Mouse (Mus musculus) small intestine, adult 2 months (tissue): ENCODE measurements around the gene Pou1f1. TPM values are rescaled to one million over a fixed set of nuclear protein-coding genes. Genes with fewer than 3 reads are reported as not detected.

ENCODE experiments used
- H3K27ac ChIP-seq: fragments of 200-500 bp; 2 replicates; pipeline ENCODE4 v1.5.1; 2012; ENCODE audit warnings: low read depth, low read length, control low read depth, inconsistent platforms; ENCODE audit not compliant: insufficient read depth
- H3K27me3 ChIP-seq: fragments of 200-500 bp; 2 replicates; pipeline ENCODE4 v1.6.1; 2012; ENCODE audit warnings: mild to moderate bottlenecking, moderate library complexity, low read length, inconsistent platforms; ENCODE audit not compliant: control insufficient read depth, insufficient read depth
- H3K36me3 ChIP-seq: fragments of 200-500 bp; 2 replicates; pipeline ENCODE4 v1.6.1; 2012; ENCODE audit warnings: mild to moderate bottlenecking, low read length, control low read depth, inconsistent platforms; ENCODE audit not compliant: control insufficient read depth, insufficient read depth
- H3K4me1 ChIP-seq: fragments of 200-500 bp; 2 replicates; pipeline ENCODE4 v1.6.1; 2012; ENCODE audit warnings: low read length, inconsistent platforms, mixed read lengths; ENCODE audit not compliant: control insufficient read depth, insufficient read depth, insufficient read length
- H3K4me3 ChIP-seq: fragments of 200-500 bp; 2 replicates; pipeline ENCODE4 v1.5.1; 2012; ENCODE audit warnings: low read depth, mild to moderate bottlenecking, control low read depth, inconsistent platforms, low read length, moderate library complexity
- CTCF ChIP-seq: fragments of 200-500 bp; IDR thresholded peaks from 2 replicates; pipeline ENCODE4 v1.5.1; 2012; ENCODE audit warnings: low read depth, mild to moderate bottlenecking, control low read depth, inconsistent platforms, low read length, moderate library complexity, mixed read lengths; ENCODE audit not compliant: insufficient replicate concordance, insufficient read length; ENCODE audit errors: extremely low read depth
- POLR2A ChIP-seq: fragments of 200-500 bp; IDR thresholded peaks from 2 replicates; pipeline ENCODE4 v1.6.1; 2012; ENCODE audit warnings: low read depth, mild to moderate bottlenecking, control low read depth, inconsistent platforms, low read length, moderate library complexity
- WGBS: fragments of 180-500 bp; shearing (Covaris S2); methylation state at CpG from one replicate; pipeline ENCODE4 v1.1.7; 2018; 5-methylcytosine and 5-hydroxymethylcytosine counted together
- polyA plus RNA-seq: library from polyadenylated mRNA; depleted of rRNA; stranded (reverse); fragments of >200 nt; gene quantifications from 2 replicates; pipeline ENCODE4 v1.2.3, GENCODE M21; 2012

Gene Pou1f1
- polyA plus RNA-seq, 1 experiment, result not detected

- Histone ChIP-seq H3K27ac (no peak overlapping the region), H3K36me3 (no peaks in the 10 kb centered on the region), H3K27me3 (no peaks in the 10 kb centered on the region), H3K4me1 (no peaks in the 10 kb centered on the region), H3K4me3 (no peak overlapping the region)
- TF ChIP-seq CTCF (no peak), POLR2A (no peak)
- 86% methylated on average over 5 of the region's 5 CpGs for WGBS
Observed at GRCm38 (mm10) chr16:65526695-65527094, 6.4 kb downstream of the Pou1f1 start.

GRCm38 (mm10) chr16:65529589-65529988 is 9.3 kb downstream of the Pou1f1 start:
- Histone ChIP-seq H3K27me3 (no peaks in the 10 kb centered on the region), H3K36me3 (no peaks in the 10 kb centered on the region), H3K4me3 (no peak overlapping the region), H3K27ac (no peak overlapping the region), H3K4me1 (no peaks in the 10 kb centered on the region)
- TF ChIP-seq CTCF, result no peak
- no peak for TF ChIP-seq POLR2A
- WGBS, result 35% methylated on average over 5 of the region's 5 CpGs

GRCm38 (mm10) chr16:65531663-65532062 is 11.4 kb downstream of the Pou1f1 start:
- no peak overlapping the region for H3K4me3 ChIP-seq
- no peaks in the 10 kb centered on the region for H3K4me1 ChIP-seq
- 58% methylated on average over 8 of the region's 8 CpGs for WGBS
- TF ChIP-seq POLR2A (no peak), CTCF (no peak)
- H3K36me3 ChIP-seq, result no peaks in the 10 kb centered on the region
- H3K27me3 ChIP-seq, result no peaks in the 10 kb centered on the region
- H3K27ac ChIP-seq, result no peak overlapping the region

- Histone ChIP-seq H3K4me3 (no peak overlapping the region), H3K27me3 (no peaks in the 10 kb centered on the region), H3K36me3 (peaks cover 3% of the 10 kb centered on the region; the same call in 1 of the 2 replicates), H3K4me1 (no peaks in the 10 kb centered on the region), H3K27ac (no peak overlapping the region)
- TF ChIP-seq POLR2A (no peak), CTCF (no peak)
- WGBS, result 29% methylated on average over 12 of the region's 12 CpGs
Observed at GRCm38 (mm10) chr16:65533315-65533999, 13.1 kb downstream of the Pou1f1 start.

GRCm38 (mm10) chr16:65543676-65544293 is 23.5 kb downstream of the Pou1f1 start:
- H3K27me3 ChIP-seq, result no peaks in the 10 kb centered on the region
- H3K4me1 ChIP-seq, result peaks cover 9% of the 10 kb centered on the region
- peaks cover 46% of the 10 kb centered on the region for H3K36me3 ChIP-seq
- WGBS, result 35% methylated on average over 11 of the region's 11 CpGs
- H3K27ac ChIP-seq, result peak overlapping the region; percentile 57
- TF ChIP-seq POLR2A (no peak), CTCF (no peak)
- H3K4me3 ChIP-seq, result no peak overlapping the region

GRCm38 (mm10) chr16:65548960-65549359 is 28.6 kb downstream of the Pou1f1 start:
- Histone ChIP-seq H3K27ac (no peak overlapping the region), H3K4me3 (no peak overlapping the region), H3K27me3 (no peaks in the 10 kb centered on the region), H3K4me1 (peaks cover 7% of the 10 kb centered on the region), H3K36me3 (peaks cover 20% of the 10 kb centered on the region)
- TF ChIP-seq CTCF (no peak), POLR2A (no peak)
- WGBS, result 75% methylated on average over 7 of the region's 7 CpGs

GRCm38 (mm10) chr16:65550814-65551213 is 30.5 kb downstream of the Pou1f1 start:
- Histone ChIP-seq H3K4me1 (peaks cover 3% of the 10 kb centered on the region; the same call in 1 of the 2 replicates), H3K27ac (no peak overlapping the region), H3K36me3 (peaks cover 6% of the 10 kb centered on the region), H3K4me3 (no peak overlapping the region), H3K27me3 (no peaks in the 10 kb centered on the region)
- TF ChIP-seq CTCF (no peak), POLR2A (no peak)
- WGBS, result 90% methylated on average over 13 of the region's 13 CpGs

GRCm38 (mm10) chr16:65554267-65554666 is 34.0 kb downstream of the Pou1f1 start:
- no peak for TF ChIP-seq POLR2A
- no peak for TF ChIP-seq CTCF
- Histone ChIP-seq H3K27ac (no peak overlapping the region), H3K4me1 (peaks cover 12% of the 10 kb centered on the region; the same call in 1 of the 2 replicates), H3K36me3 (peaks cover 4% of the 10 kb centered on the region; the same call in 1 of the 2 replicates), H3K27me3 (no peaks in the 10 kb centered on the region), H3K4me3 (no peak overlapping the region)
- 91% methylated on average over 5 of the region's 5 CpGs for WGBS
